Comparison of ENCODE assay signal across 8 mouse cellular contexts in genomic region chr16:10784793-10785370, GRCm38 (mm10). TPM values are rescaled to one million over a fixed set of nuclear protein-coding genes. Genes with fewer than 3 reads are reported as not detected.
A peak's percentile ranks its signal among the peaks of the same experiment; 100 is the strongest.
DNase-seq lines count a peak whose midpoint lies in the region; ATAC-seq lines count a peak whose summit lies in the region.

No protein-coding gene starts in this region.

- no peaks in the 10 kb centered on the region for H3K9me3 ChIP-seq in hindbrain, embryonic 13.5 days

- peak overlapping the region; percentile 62 for H3K4me3 ChIP-seq in hindbrain, embryonic 13.5 days

- peak overlapping the region; percentile 80 for H3K9ac ChIP-seq in hindbrain, embryonic 13.5 days

- H3K27ac ChIP-seq in hindbrain, embryonic 13.5 days = peak overlapping the region; percentile 90

- ATAC-seq in hindbrain, embryonic 13.5 days (ENCODE audit: low FRiP score) = peak; percentile 89

- H3K4me1 ChIP-seq in hindbrain, embryonic 13.5 days (replicated peaks) = peaks cover 37% of the 10 kb centered on the region

- peak; percentile 90 for DNase-seq in R1 (ENCODE audit: low read depth, low spot score)
- DNase-seq in cerebellum, postnatal 14 days = peak; percentile 95 to 96
- peak; percentile 67 to 82 for DNase-seq in frontal cortex, postnatal 14 days (ENCODE audit: low spot score in 2 of 2)
- DNase-seq in layer of hippocampus, postnatal 25 days (ENCODE audit: extremely low spot score in 1 of 2, low spot score in 1 of 2) = peak; percentile 85 to 91
- peak; percentile 94 for DNase-seq in lung, postnatal 14 days
- DNase-seq in ovary, postnatal 36 days (ENCODE audit: low spot score) = peak; percentile 95
- peak; percentile 99 for DNase-seq in thymus, postnatal 25 days

- peaks cover 30% of the 10 kb centered on the region for H3K27me3 ChIP-seq in hindbrain, embryonic 13.5 days

- peak overlapping the region; percentile 95 for H3K4me2 ChIP-seq in hindbrain, embryonic 13.5 days

- WGBS in hindbrain, embryonic 13.5 days = under 1% methylated on average over 49 of the region's 55 CpGs

- no peaks in the 10 kb centered on the region for H3K36me3 ChIP-seq in hindbrain, embryonic 13.5 days

RNA-seq across cellular contexts. Expression of gene Socs1, which starts 0.5 kb away (rescaled TPM):
- polyA plus RNA-seq in hindbrain, embryonic 13.5 days (2015; fragmentation: Nextera tagmentation; extraction: Ambion mirVana) = 3.6 TPM in 2 replicates
- under 1 TPM; 0.71 to 0.77 TPM for total RNA-seq in layer of hippocampus, postnatal 25 days (2021)

RNA-seq across cellular contexts. Expression of gene Tnp2, which starts 3.6 kb away (rescaled TPM):
- polyA plus RNA-seq in hindbrain, embryonic 13.5 days (2015; fragmentation: Nextera tagmentation; extraction: Ambion mirVana) = not detected in 2 replicates
- not detected for total RNA-seq in layer of hippocampus, postnatal 25 days (2021)

RNA-seq across cellular contexts. Expression of gene Prm3, which starts 5.8 kb away (rescaled TPM):
- polyA plus RNA-seq in hindbrain, embryonic 13.5 days (2015; fragmentation: Nextera tagmentation; extraction: Ambion mirVana) = not detected in 2 replicates
- not detected for total RNA-seq in layer of hippocampus, postnatal 25 days (2021)

RNA-seq across cellular contexts. Expression of gene Prm2, which starts 11.1 kb away (rescaled TPM):
- not detected in 2 replicates for polyA plus RNA-seq in hindbrain, embryonic 13.5 days (2015; fragmentation: Nextera tagmentation; extraction: Ambion mirVana)
- total RNA-seq in layer of hippocampus, postnatal 25 days (2021) = not detected

RNA-seq across cellular contexts. Expression of gene Prm1, which starts 20.8 kb away (rescaled TPM):
- polyA plus RNA-seq in hindbrain, embryonic 13.5 days (2015; fragmentation: Nextera tagmentation; extraction: Ambion mirVana) = not detected in 2 replicates
- not detected for total RNA-seq in layer of hippocampus, postnatal 25 days (2021)

Comparison
In these comparisons a context has a peak if more than half of its experiments do, and no peak if none do; other contexts are left out.
1. Peak in every context shown above with its lines: DNase-seq, ATAC-seq, H3K4me3 ChIP-seq and H3K27ac ChIP-seq.